In the genomic region with DNA sequence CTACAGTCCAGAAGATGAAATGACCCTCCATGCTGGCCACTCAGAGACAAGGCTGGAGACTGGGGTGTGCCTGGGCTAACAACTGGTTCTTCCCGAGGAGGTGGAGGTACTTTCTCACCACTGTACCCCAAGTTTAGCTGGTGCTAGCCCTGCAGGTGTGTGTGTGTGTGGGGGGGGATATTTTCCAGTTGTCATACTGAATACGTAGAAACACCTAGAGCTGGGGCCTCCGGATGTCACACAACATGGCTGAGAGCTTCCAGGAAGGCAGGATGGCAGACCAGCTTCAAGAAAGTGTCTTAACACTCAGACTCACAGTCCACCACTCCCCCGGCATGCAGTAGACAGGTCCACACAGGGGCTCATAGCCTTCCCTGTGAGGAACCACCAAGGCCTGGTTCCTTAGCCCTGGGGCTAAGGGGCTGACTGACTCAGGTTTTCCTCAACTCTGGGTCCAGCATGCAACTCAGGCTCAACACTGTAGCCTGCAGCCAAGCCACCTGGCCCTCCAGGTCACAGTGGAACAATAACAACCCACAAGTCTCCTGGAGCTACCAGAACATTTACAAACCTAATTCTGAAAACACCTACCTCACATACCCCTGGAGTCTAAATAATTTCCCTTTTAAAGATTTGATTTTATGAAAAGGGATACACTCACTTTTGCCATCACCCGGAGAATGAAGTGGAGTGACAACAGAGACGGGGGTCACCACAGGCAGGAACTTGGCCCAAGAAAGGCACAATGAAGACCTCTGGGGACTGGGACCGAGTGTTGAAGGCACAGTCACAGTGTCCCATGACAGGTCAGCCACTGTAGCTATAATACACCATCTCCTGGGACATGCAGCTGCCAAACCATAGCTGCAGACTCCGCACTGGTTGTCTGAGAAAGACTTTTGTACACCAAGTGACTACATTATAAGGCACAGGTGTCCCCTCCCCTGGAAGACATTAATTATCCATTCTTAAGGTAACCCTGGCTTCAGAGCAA, we compare ENCODE assay signal across 8 mouse cellular contexts. TPM values are rescaled to one million over a fixed set of nuclear protein-coding genes. Genes with fewer than 3 reads are reported as not detected.
DNase-seq lines count a peak whose midpoint lies in the region; ATAC-seq and TF ChIP-seq lines count a peak whose summit lies in the region.

No protein-coding gene starts in this region.

- H3K4me1 ChIP-seq in hindbrain, embryonic 16.5 days (ENCODE audit: control insufficient read depth, insufficient read depth, low read depth, low read length), result no peaks in the 10 kb centered on the region; the same call in 1 of the 2 replicates
- no peaks in the 10 kb centered on the region for H3K4me1 ChIP-seq in hindbrain, embryonic 11.5 days (replicated peaks; ENCODE audit: control insufficient read depth, insufficient read depth, low read length)
- peaks cover 16 to 71% of the 10 kb centered on the region in 2 experiments for H3K4me1 ChIP-seq in CH12.LX (ENCODE audit: control insufficient read depth in 1 of 2, insufficient read depth in 2 of 2)
- peaks cover 94% of the 10 kb centered on the region for H3K4me1 ChIP-seq in megakaryocyte, embryonic 14.5 days

- peak overlapping the region; percentile 71 for H3K27ac ChIP-seq in hindbrain, embryonic 16.5 days (ENCODE audit: low read depth, low read length)
- no peak overlapping the region for H3K27ac ChIP-seq in hindbrain, embryonic 11.5 days (ENCODE audit: low read depth, low read length)
- H3K27ac ChIP-seq in CH12.LX (ENCODE audit: insufficient read depth, low read depth), result peak overlapping the region; percentile 70

- ATAC-seq in hindbrain, embryonic 16.5 days, result no peak
- ATAC-seq in hindbrain, embryonic 11.5 days (ENCODE audit: low FRiP score), result no peak

- DNase-seq in hindbrain, embryonic 11.5 days (ENCODE audit: low spot score), result no peak
- peak; percentile 52 for DNase-seq in 3T3-L1 (ENCODE audit: low read depth, low spot score)
- DNase-seq in CH12.LX (ENCODE audit: extremely low read depth), result peak; percentile 70
- DNase-seq in right cerebral cortex, postnatal 10 days (ENCODE audit: low spot score in 2 of 2), result no peak
- no peak for DNase-seq in cerebellum, postnatal 4 days (ENCODE audit: low spot score in 2 of 2)
- no peak for DNase-seq in adipocyte (ENCODE audit: low spot score)

- TF ChIP-seq EP300 in CH12.LX (IDR thresholded peaks at IDR 0.05; ENCODE audit: low read length), result peak; percentile 22; the same call in 1 of the 2 replicates

- H3K4me2 ChIP-seq in hindbrain, embryonic 16.5 days (ENCODE audit: low read length), result no peak overlapping the region
- no peak overlapping the region for H3K4me2 ChIP-seq in hindbrain, embryonic 11.5 days (replicated peaks; ENCODE audit: low read depth, low read length)
- H3K4me2 ChIP-seq in CH12.LX (ENCODE audit: insufficient read depth, low read depth, poor library complexity, severe bottlenecking), result peak overlapping the region; percentile 78

- H3K9ac ChIP-seq in hindbrain, embryonic 16.5 days (ENCODE audit: low read depth, low read length), result no peak overlapping the region
- no peak overlapping the region for H3K9ac ChIP-seq in hindbrain, embryonic 11.5 days (ENCODE audit: low read depth, low read length)
- peak overlapping the region; percentile 45 for H3K9ac ChIP-seq in CH12.LX (ENCODE audit: insufficient read depth, low read depth)

- TF ChIP-seq CTCF in CH12.LX (conservative IDR thresholded peaks at IDR 0.05 in 1 of 2, IDR thresholded peaks at IDR 0.05 in 1 of 2; ENCODE audit: low read depth in 2 of 2, low read length in 2 of 2), result no peak

- no peaks in the 10 kb centered on the region for H3K9me3 ChIP-seq in hindbrain, embryonic 16.5 days (ENCODE audit: control insufficient read depth, low read length)
- H3K9me3 ChIP-seq in hindbrain, embryonic 11.5 days (ENCODE audit: control insufficient read depth, low read length), result no peaks in the 10 kb centered on the region
- no peaks in the 10 kb centered on the region for H3K9me3 ChIP-seq in CH12.LX (replicated peaks; ENCODE audit: low read length)
- no peaks in the 10 kb centered on the region for H3K9me3 ChIP-seq in megakaryocyte, embryonic 14.5 days

- no peak for TF ChIP-seq RAD21 in CH12.LX (IDR thresholded peaks at IDR 0.05; ENCODE audit: low read depth, low read length)

- dilution Hi-C loops in CH12.LX (cut with MboI; ENCODE audit: extremely low pct_ligation_motif_present, extremely low pct_unique_long_range_greater_than_20kb, low sequenced_read_pairs), result no loop called here

- no peaks in the 10 kb centered on the region for H3K36me3 ChIP-seq in hindbrain, embryonic 16.5 days (ENCODE audit: control insufficient read depth, insufficient read depth, low read length)
- H3K36me3 ChIP-seq in hindbrain, embryonic 11.5 days (ENCODE audit: control insufficient read depth, insufficient read depth, low read length), result 0 out of 2 replicates have a peak, but pooled peaks cover 3% of the 10 kb centered on the region
- H3K36me3 ChIP-seq in CH12.LX (replicated peaks in 1 of 2; ENCODE audit: control insufficient read depth in 1 of 2, insufficient read depth in 1 of 2, low read length in 1 of 2), result peaks cover 4 to 17% of the 10 kb centered on the region in 2 experiments
- peaks cover 65% of the 10 kb centered on the region for H3K36me3 ChIP-seq in megakaryocyte, embryonic 14.5 days (replicated peaks; ENCODE audit: low read length)

- H3K79me2 ChIP-seq in CH12.LX (replicated peaks; ENCODE audit: control insufficient read depth, extremely low read depth, insufficient read depth, poor library complexity, severe bottlenecking), result no peaks in the 10 kb centered on the region

- in situ Hi-C loops in CH12.LX (cut with MboI; ENCODE audit: low pct_ligation_motif_present, low pct_unique_long_range_greater_than_20kb, low sequenced_read_pairs), result no loop called here

- no peaks in the 10 kb centered on the region for H3K27me3 ChIP-seq in hindbrain, embryonic 16.5 days (replicated peaks; ENCODE audit: control insufficient read depth, insufficient read depth, low read length)
- H3K27me3 ChIP-seq in hindbrain, embryonic 11.5 days (ENCODE audit: control insufficient read depth, insufficient read depth, low read length), result no peaks in the 10 kb centered on the region
- no peaks in the 10 kb centered on the region for H3K27me3 ChIP-seq in CH12.LX (replicated peaks)
- no peaks in the 10 kb centered on the region for H3K27me3 ChIP-seq in megakaryocyte, embryonic 14.5 days (replicated peaks)

- no peak overlapping the region for H3K4me3 ChIP-seq in hindbrain, embryonic 16.5 days (ENCODE audit: low read length)
- no peak overlapping the region for H3K4me3 ChIP-seq in hindbrain, embryonic 11.5 days (ENCODE audit: low read depth, low read length)
- peak overlapping the region; percentile 13 to 67 (median 55) for H3K4me3 ChIP-seq in CH12.LX (replicated peaks in 1 of 3; ENCODE audit: low read depth in 2 of 3, low read length in 2 of 3, poor library complexity in 1 of 3)
- peak overlapping the region; percentile 88 for H3K4me3 ChIP-seq in megakaryocyte, embryonic 14.5 days (replicated peaks)

- no peak for TF ChIP-seq POLR2A in CH12.LX (IDR thresholded peaks at IDR 0.05; ENCODE audit: low read depth, low read length)

- 91% methylated on average over 8 of the region's 8 CpGs for whole genome bisulfite sequencing in hindbrain, embryonic 16.5 days
- WGBS in hindbrain, embryonic 11.5 days, result 88% methylated on average over 8 of the region's 8 CpGs

TF ChIP-seq in CH12.LX, 34 proteins besides CTCF, POLR2A, EP300 and RAD21 (continues in another document):
- TF ChIP-seq HCFC1 (IDR thresholded peaks at IDR 0.05; ENCODE audit: low read depth, low read length) (no peak), ETS1 (conservative IDR thresholded peaks at IDR 0.05; ENCODE audit: low read depth, low read length) (peak; percentile 41; the same call in 1 of the 2 replicates), NRF1 (IDR thresholded peaks at IDR 0.05; ENCODE audit: low read depth, low read length) (no peak), TBP (conservative IDR thresholded peaks at IDR 0.05; ENCODE audit: low read depth, low read length) (no peak), ZNF384 (IDR thresholded peaks at IDR 0.05; ENCODE audit: low read depth, low read length) (no peak), PAX5 (IDR thresholded peaks at IDR 0.05; ENCODE audit: low read length) (no peak), ELF1 (IDR thresholded peaks at IDR 0.05; ENCODE audit: low read depth, low read length) (0 out of 2 replicates have a peak, but pooled peaks have one; percentile 9), SIN3A (IDR thresholded peaks at IDR 0.05; ENCODE audit: low read length) (0 out of 2 replicates have a peak, but pooled peaks have one; percentile 17), BHLHE40 (IDR thresholded peaks at IDR 0.05; ENCODE audit: low read depth, low read length) (no peak), GABPA (IDR thresholded peaks at IDR 0.05; ENCODE audit: insufficient replicate concordance, low read depth, low read length) (no peak), MYC (IDR thresholded peaks at IDR 0.05; ENCODE audit: low read depth, low read length) (0 out of 2 replicates have a peak, but pooled peaks have one; percentile 7), JUND (conservative IDR thresholded peaks at IDR 0.05; ENCODE audit: low read depth, low read length) (no peak), USF1 (IDR thresholded peaks at IDR 0.05; ENCODE audit: low read depth, low read length) (no peak), MAFK (IDR thresholded peaks at IDR 0.05; ENCODE audit: insufficient replicate concordance, low read length) (no peak), MAZ (IDR thresholded peaks at IDR 0.05; ENCODE audit: low read depth, low read length) (no peak), POLR2AphosphoS2 (IDR thresholded peaks at IDR 0.05; ENCODE audit: low read depth, low read length) (no peak), CHD1 (IDR thresholded peaks at IDR 0.05; ENCODE audit: low read depth, low read length) (no peak), KAT2A (IDR thresholded peaks at IDR 0.05; ENCODE audit: insufficient replicate concordance, low read length) (no peak)

RNA-seq across cellular contexts. Expression of a gene that starts 53.3 kb away (rescaled TPM):
- polyA plus RNA-seq in hindbrain, embryonic 16.5 days (2015; fragmentation: Nextera tagmentation; extraction: Ambion mirVana), result 44.0 and 70.1 TPM in 2 replicates
- 44.1 and 46.0 TPM in 2 replicates for polyA plus RNA-seq in hindbrain, embryonic 11.5 days (2014; fragmentation: Nextera tagmentation; extraction: Ambion mirVana)
- total RNA-seq in CH12.LX (2012; rRNA removed), result 49.4 and 63.1 TPM in 2 replicates
- total RNA-seq in CH12.LX (2014; rRNA removed), result 36.7 and 40.1 TPM in 2 replicates
- 67.2 and 70.0 TPM in 2 replicates for polyA plus RNA-seq in CH12.LX (2012; ENCODE audit: insufficient read length, low read depth)
- polyA plus RNA-seq in megakaryocyte, embryonic 14.5 days (2012; ENCODE audit: insufficient read depth, low replicate concordance), result 205 and 237 TPM in 2 replicates

RNA-seq across cellular contexts. Expression of a gene that starts 54.5 kb away (rescaled TPM):
- 11.3 and 21.5 TPM in 2 replicates for polyA plus RNA-seq in hindbrain, embryonic 16.5 days (2015; fragmentation: Nextera tagmentation; extraction: Ambion mirVana)
- 17.7 and 21.2 TPM in 2 replicates for polyA plus RNA-seq in hindbrain, embryonic 11.5 days (2014; fragmentation: Nextera tagmentation; extraction: Ambion mirVana)
- total RNA-seq in CH12.LX (2012; rRNA removed), result 22.1 and 23.4 TPM in 2 replicates
- 24.7 and 26.5 TPM in 2 replicates for total RNA-seq in CH12.LX (2014; rRNA removed)
- 21.2 and 26.7 TPM in 2 replicates for polyA plus RNA-seq in CH12.LX (2012; ENCODE audit: insufficient read length, low read depth)
- 11.0 and 13.6 TPM in 2 replicates for polyA plus RNA-seq in megakaryocyte, embryonic 14.5 days (2012; ENCODE audit: insufficient read depth, low replicate concordance)

Comparison
In these comparisons a context has a peak if more than half of its experiments do, and no peak if none do; other contexts are left out.
1. H3K4me3 ChIP-seq: peak in CH12.LX (3 of 3) and megakaryocyte, embryonic 14.5 days (single experiment); none in hindbrain, embryonic 16.5 days (single experiment) and hindbrain, embryonic 11.5 days (single experiment).
2. DNase-seq: peak in 3T3-L1 (single experiment) and CH12.LX (single experiment); none in hindbrain, embryonic 11.5 days (single experiment), right cerebral cortex, postnatal 10 days (0 of 2), cerebellum, postnatal 4 days (0 of 2) and adipocyte (single experiment).